Mouse (Mus musculus): ENCODE data around the gene Map3k13. TPM values are rescaled to one million over a fixed set of nuclear protein-coding genes. Genes with fewer than 3 reads are reported as not detected.

Gene Map3k13
- polyA plus RNA-seq (2021), result 0.83 TPM

GRCm38 (mm10) chr16:21793875-21794696 is at the start of gene Map3k13:
Map3k13 (plus strand) TSS chr16:21794346.
- peak; percentile 51 for DNase-seq (ENCODE audit: low read depth, low spot score)
- CTCF ChIA-PET, result interaction anchor here (1.1 to 2.7 kb wide), 4 partner anchors 21 to 66 kb away, joined by 3 to 6 read pairs (median 4); no protein-coding TSS in a partner anchor
- H3K27me3 ChIP-seq, result no peaks in the 10 kb centered on the region
- POLR2A ChIA-PET, result interaction anchor here (0.6 to 0.7 kb wide), 2 partner anchors 11 to 164 kb away, joined by 3 to 5 read pairs; no protein-coding TSS in a partner anchor
- TF ChIP-seq CTCF (IDR thresholded peaks at IDR 0.05), result no peak
- in situ Hi-C loops (cut with MboI; ENCODE audit: low pct_unique_long_range_greater_than_20kb), result no loop called here
- ATAC-seq, result peak; percentile 96

- peaks cover 8% of the 10 kb centered on the region for H3K27me3 ChIP-seq
- TF ChIP-seq CTCF (IDR thresholded peaks at IDR 0.05), result no peak
- in situ Hi-C loops (cut with MboI; ENCODE audit: low pct_unique_long_range_greater_than_20kb), result no loop called here
- ChIA-PET CTCF (no interaction called here), POLR2A (no interaction called here)
- ATAC-seq (no peak), DNase-seq (ENCODE audit: low read depth, low spot score) (no peak)
These were observed 35.7 kb upstream of the Map3k13 start for GRCm38 (mm10) chr16:21758447-21758846.

DNA sequence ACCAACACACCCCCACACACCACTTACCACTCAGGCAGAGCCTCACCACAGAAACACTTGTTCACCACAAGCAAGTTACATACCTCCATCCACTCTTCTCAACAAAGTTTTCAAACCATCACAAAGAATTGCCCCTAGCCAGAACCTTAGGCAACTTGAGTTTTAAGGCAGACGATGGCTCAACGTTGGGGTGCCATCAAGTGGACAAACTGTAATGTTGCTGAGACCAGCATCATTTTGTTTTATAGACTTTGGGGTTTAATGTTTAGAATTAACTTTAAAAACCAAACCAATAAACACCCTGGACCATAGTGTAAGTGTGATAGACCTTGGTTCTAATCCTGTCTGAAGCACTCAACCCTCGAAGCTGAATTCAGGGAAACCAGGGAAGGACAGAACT is 25.9 kb upstream of the Map3k13 start:
- TF ChIP-seq CTCF (IDR thresholded peaks at IDR 0.05), result peak; percentile 34
- ChIA-PET CTCF (no interaction called here), POLR2A (no interaction called here)
- H3K27me3 ChIP-seq, result peaks cover 26% of the 10 kb centered on the region
- in situ Hi-C loops (cut with MboI; ENCODE audit: low pct_unique_long_range_greater_than_20kb), result no loop called here
- DNase-seq (ENCODE audit: low read depth, low spot score) (no peak), ATAC-seq (no peak)

- ATAC-seq (no peak), DNase-seq (ENCODE audit: low read depth, low spot score) (no peak)
- TF ChIP-seq CTCF (IDR thresholded peaks at IDR 0.05), result peak; percentile 63
- CTCF ChIA-PET, result interaction anchor here (1.1 to 3.6 kb wide), 5 partner anchors 12 to 243 kb away, joined by 3 to 19 read pairs (median 5); partner anchors contain the start of gene Map3k13
- peaks cover 16% of the 10 kb centered on the region for H3K27me3 ChIP-seq
- POLR2A ChIA-PET, result no interaction called here
- in situ Hi-C loops (cut with MboI; ENCODE audit: low pct_unique_long_range_greater_than_20kb), result no loop called here
These were observed 24.5 kb upstream of the Map3k13 start for GRCm38 (mm10) chr16:21769667-21770066.

DNA sequence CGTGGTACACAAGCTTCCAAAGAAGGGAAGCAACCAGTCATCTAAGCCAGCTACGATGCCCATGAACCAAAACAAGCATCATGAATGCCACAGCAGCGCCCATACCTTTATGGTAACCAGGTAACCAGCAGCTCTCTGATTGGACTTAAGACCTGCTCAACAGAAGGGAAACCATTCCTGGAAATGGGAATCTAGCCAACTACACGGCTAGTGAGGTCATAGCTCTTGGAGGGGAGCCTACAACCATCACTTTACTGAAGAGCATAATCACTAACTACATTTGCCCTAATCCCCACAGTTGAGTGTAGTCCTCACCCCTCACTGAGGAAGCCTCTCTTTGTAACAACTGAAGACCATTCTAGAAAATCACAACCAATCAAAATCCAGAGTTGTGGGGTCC is 19.4 kb upstream of the Map3k13 start:
- no peak for TF ChIP-seq CTCF (IDR thresholded peaks at IDR 0.05)
- ChIA-PET CTCF (interaction anchor here (2.0 kb wide), 1 partner anchor 41 kb away, joined by 7 read pairs; no protein-coding TSS in a partner anchor), POLR2A (no interaction called here)
- peaks cover 7% of the 10 kb centered on the region for H3K27me3 ChIP-seq
- ATAC-seq (no peak), DNase-seq (ENCODE audit: low read depth, low spot score) (no peak)
- in situ Hi-C loops (cut with MboI; ENCODE audit: low pct_unique_long_range_greater_than_20kb), result no loop called here

- ChIA-PET CTCF (no interaction called here), POLR2A (no interaction called here)
- TF ChIP-seq CTCF (IDR thresholded peaks at IDR 0.05), result no peak
- DNase-seq (ENCODE audit: low read depth, low spot score), result no peak
- H3K27me3 ChIP-seq, result no peaks in the 10 kb centered on the region
- in situ Hi-C loops (cut with MboI; ENCODE audit: low pct_unique_long_range_greater_than_20kb), result no loop called here
- no peak for ATAC-seq
These were observed 15.8 kb upstream of the Map3k13 start for GRCm38 (mm10) chr16:21778293-21778866.

DNA sequence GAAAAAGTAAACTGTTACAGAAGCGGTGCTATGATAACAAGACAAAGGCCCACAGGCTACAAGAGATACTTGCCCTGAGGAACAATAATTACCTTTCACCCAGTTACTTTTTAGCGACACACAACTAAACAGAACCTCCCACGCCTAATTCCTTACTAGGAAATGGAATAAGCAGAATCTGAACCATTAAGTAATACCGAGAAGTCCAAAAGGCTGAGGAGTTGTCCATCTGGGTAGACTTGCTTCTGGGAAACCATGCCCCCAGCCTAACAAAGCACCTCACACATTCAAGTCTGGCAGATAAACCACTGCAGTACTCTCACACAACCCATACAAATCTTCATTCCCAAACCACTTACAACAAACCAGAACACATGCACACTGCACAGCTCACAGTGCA is 15.0 kb upstream of the Map3k13 start:
- in situ Hi-C loops (cut with MboI; ENCODE audit: low pct_unique_long_range_greater_than_20kb), result no loop called here
- POLR2A ChIA-PET, result no interaction called here
- ATAC-seq (no peak), DNase-seq (ENCODE audit: low read depth, low spot score) (no peak)
- no peak for TF ChIP-seq CTCF (IDR thresholded peaks at IDR 0.05)
- CTCF ChIA-PET, result interaction anchor here (1.3 kb wide), 1 partner anchor 37 kb away, joined by 3 read pairs; no protein-coding TSS in a partner anchor
- no peaks in the 10 kb centered on the region for H3K27me3 ChIP-seq

- ATAC-seq (no peak), DNase-seq (ENCODE audit: low read depth, low spot score) (no peak)
- H3K27me3 ChIP-seq, result no peaks in the 10 kb centered on the region
- no peak for TF ChIP-seq CTCF (IDR thresholded peaks at IDR 0.05)
- POLR2A ChIA-PET, result no interaction called here
- CTCF ChIA-PET, result interaction anchor here (0.9 kb wide), 1 partner anchor 54 kb away, joined by 3 read pairs; no protein-coding TSS in a partner anchor
- in situ Hi-C loops (cut with MboI; ENCODE audit: low pct_unique_long_range_greater_than_20kb), result no loop called here
These were observed 12.9 kb upstream of the Map3k13 start for GRCm38 (mm10) chr16:21781277-21781676.

- in situ Hi-C loops (cut with MboI; ENCODE audit: low pct_unique_long_range_greater_than_20kb), result no loop called here
- TF ChIP-seq CTCF (IDR thresholded peaks at IDR 0.05), result no peak
- H3K27me3 ChIP-seq, result no peaks in the 10 kb centered on the region
- ATAC-seq (no peak), DNase-seq (ENCODE audit: low read depth, low spot score) (no peak)
- ChIA-PET CTCF (interaction anchor here (0.9 kb wide), 1 partner anchor 54 kb away, joined by 3 read pairs; no protein-coding TSS in a partner anchor), POLR2A (no interaction called here)
These were observed 12.3 kb upstream of the Map3k13 start for GRCm38 (mm10) chr16:21781895-21782294.

DNA sequence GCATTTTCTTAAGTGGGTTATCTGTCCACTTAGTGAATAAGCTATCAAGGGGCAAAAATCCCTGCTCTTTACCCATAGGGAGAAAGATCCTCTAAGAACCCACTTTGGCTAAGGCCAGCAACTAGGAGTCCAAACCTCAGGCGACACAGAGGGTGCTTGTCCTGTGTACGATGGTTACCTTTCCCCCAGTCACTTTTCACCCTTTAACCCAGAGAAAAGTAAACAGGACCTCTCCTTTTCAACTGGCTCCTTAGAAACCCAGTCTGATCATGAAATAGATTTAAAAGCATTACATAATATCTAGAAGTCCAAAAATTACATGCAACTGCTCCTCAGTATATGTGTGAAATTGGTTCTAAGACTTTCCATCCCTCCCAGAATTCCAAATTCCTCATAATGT is 11.3 kb upstream of the Map3k13 start:
- ATAC-seq (no peak), DNase-seq (ENCODE audit: low read depth, low spot score) (no peak)
- ChIA-PET POLR2A (no interaction called here), CTCF (no interaction called here)
- no peaks in the 10 kb centered on the region for H3K27me3 ChIP-seq
- in situ Hi-C loops (cut with MboI; ENCODE audit: low pct_unique_long_range_greater_than_20kb), result no loop called here
- no peak for TF ChIP-seq CTCF (IDR thresholded peaks at IDR 0.05)

GRCm38 (mm10) chr16:21785000-21785399 is 9.1 kb upstream of the Map3k13 start:
- no peak for DNase-seq (ENCODE audit: low read depth, low spot score)
- ATAC-seq, result no peak
- in situ Hi-C loops (cut with MboI; ENCODE audit: low pct_unique_long_range_greater_than_20kb), result no loop called here
- CTCF ChIA-PET, result no interaction called here
- TF ChIP-seq CTCF (IDR thresholded peaks at IDR 0.05), result no peak
- POLR2A ChIA-PET, result no interaction called here
- no peaks in the 10 kb centered on the region for H3K27me3 ChIP-seq

Measured in Patski (cell line).